In genomic region chr2:30605762-30606051, GRCm38 (mm10) we compare ENCODE assay signal across 9 mouse cellular contexts. TPM values are rescaled to one million over a fixed set of nuclear protein-coding genes. Genes with fewer than 3 reads are reported as not detected.
DNase-seq lines count a peak whose midpoint lies in the region; ATAC-seq lines count a peak whose summit lies in the region.
"Had no signal": no experiment of that assay in that cellular context is flagged by ENCODE, and none has a peak within 500 bp of the region (broad histone marks: within the 10 kb centered on the region; RNA-seq: fewer than 3 reads in every experiment).

No protein-coding gene starts in this region.

- H3K27me3 ChIP-seq in liver, embryonic 11.5 days (replicated peaks; ENCODE audit: control insufficient read depth, insufficient read depth, low read length): peaks cover 23% of the 10 kb centered on the region
- no peaks in the 10 kb centered on the region for H3K27me3 ChIP-seq in forebrain, embryonic 16.5 days (replicated peaks; ENCODE audit: control insufficient read depth, insufficient read depth, low read length)
- H3K27me3 ChIP-seq in midbrain, embryonic 15.5 days (replicated peaks): no peaks in the 10 kb centered on the region

- no peak overlapping the region for H3K4me3 ChIP-seq in liver, embryonic 11.5 days (ENCODE audit: low read depth, low read length)
- H3K4me3 ChIP-seq in forebrain, embryonic 16.5 days (replicated peaks; ENCODE audit: low read length): no peak overlapping the region
- no peak overlapping the region for H3K4me3 ChIP-seq in midbrain, embryonic 15.5 days
- H3K4me3 ChIP-seq: myocyte had no signal

- no peaks in the 10 kb centered on the region for H3K36me3 ChIP-seq in liver, embryonic 11.5 days (ENCODE audit: control insufficient read depth, insufficient read depth, low read length)
- no peaks in the 10 kb centered on the region for H3K36me3 ChIP-seq in forebrain, embryonic 16.5 days (ENCODE audit: control insufficient read depth, insufficient read depth)
- H3K36me3 ChIP-seq in midbrain, embryonic 15.5 days (replicated peaks): no peaks in the 10 kb centered on the region

- 0 out of 2 replicates have a peak overlapping the region, but pooled peaks have one; percentile 5 for H3K27ac ChIP-seq in liver, embryonic 11.5 days (ENCODE audit: low read depth, low read length)
- H3K27ac ChIP-seq in forebrain, embryonic 16.5 days (ENCODE audit: low read length): no peak overlapping the region
- peak overlapping the region; percentile 32; the same call in 1 of the 2 replicates for H3K27ac ChIP-seq in midbrain, embryonic 15.5 days

- no peaks in the 10 kb centered on the region for H3K9me3 ChIP-seq in liver, embryonic 11.5 days (ENCODE audit: control insufficient read depth, low read length)
- no peaks in the 10 kb centered on the region for H3K9me3 ChIP-seq in forebrain, embryonic 16.5 days (ENCODE audit: control insufficient read depth, low read length)
- H3K9me3 ChIP-seq in midbrain, embryonic 15.5 days: no peaks in the 10 kb centered on the region

- H3K4me1 ChIP-seq in liver, embryonic 11.5 days (replicated peaks; ENCODE audit: control insufficient read depth, insufficient read depth, low read length): peaks cover 28% of the 10 kb centered on the region
- H3K4me1 ChIP-seq in forebrain, embryonic 16.5 days (replicated peaks; ENCODE audit: control insufficient read depth, insufficient read depth, low read length): peaks cover 51% of the 10 kb centered on the region
- peaks cover 69% of the 10 kb centered on the region for H3K4me1 ChIP-seq in midbrain, embryonic 15.5 days

- peak; percentile 7 for DNase-seq in cerebellum, adult 9-11 months
- no peak for DNase-seq in cerebellum, postnatal 36 days
- no peak for DNase-seq in liver, embryonic 11.5 days (ENCODE audit: low spot score)
- DNase-seq in liver: no peak
- no peak for DNase-seq in cerebellum, adult 8-10 months
- no peak for DNase-seq in retina, embryonic 14.5 days (ENCODE audit: low spot score)

- no peak overlapping the region for H3K4me2 ChIP-seq in liver, embryonic 11.5 days
- no peak overlapping the region for H3K4me2 ChIP-seq in forebrain, embryonic 16.5 days (ENCODE audit: low read length)
- no peak overlapping the region for H3K4me2 ChIP-seq in midbrain, embryonic 15.5 days

- no peak overlapping the region for H3K9ac ChIP-seq in liver, embryonic 11.5 days (ENCODE audit: low read depth, low read length)
- peak overlapping the region; percentile 36 for H3K9ac ChIP-seq in forebrain, embryonic 16.5 days (replicated peaks; ENCODE audit: low read depth, low read length)
- no peak overlapping the region for H3K9ac ChIP-seq in midbrain, embryonic 15.5 days

- WGBS in liver, embryonic 11.5 days: 15% methylated on average over 6 of the region's 6 CpGs
- 21% methylated on average over 4 of the region's 6 CpGs for WGBS in forebrain, embryonic 16.5 days
- WGBS in midbrain, embryonic 15.5 days: 23% methylated on average over 5 of the region's 6 CpGs

- no peak for ATAC-seq in liver, embryonic 11.5 days (replicated peaks; ENCODE audit: low FRiP score)
- ATAC-seq in forebrain, embryonic 16.5 days: no peak
- no peak for ATAC-seq in midbrain, embryonic 15.5 days (replicated peaks)

RNA-seq across cellular contexts. Expression of gene Cstad, which starts 10.9 kb away (rescaled TPM):
- polyA plus RNA-seq in liver, embryonic 11.5 days (2014; fragmentation: Nextera tagmentation; extraction: Ambion mirVana): 0.38 TPM in 1 of 2 replicates, not detected in the other
- polyA plus RNA-seq in forebrain, embryonic 16.5 days (2015; fragmentation: Nextera tagmentation; extraction: Ambion mirVana): 0.89 and 0.93 TPM in 2 replicates
- polyA plus RNA-seq in midbrain, embryonic 15.5 days (2015; fragmentation: Nextera tagmentation; extraction: Ambion mirVana): 0.51 and 0.63 TPM in 2 replicates
